Mouse (Mus musculus): ENCODE results near the gene Stx8.

Gene Stx8

DNA sequence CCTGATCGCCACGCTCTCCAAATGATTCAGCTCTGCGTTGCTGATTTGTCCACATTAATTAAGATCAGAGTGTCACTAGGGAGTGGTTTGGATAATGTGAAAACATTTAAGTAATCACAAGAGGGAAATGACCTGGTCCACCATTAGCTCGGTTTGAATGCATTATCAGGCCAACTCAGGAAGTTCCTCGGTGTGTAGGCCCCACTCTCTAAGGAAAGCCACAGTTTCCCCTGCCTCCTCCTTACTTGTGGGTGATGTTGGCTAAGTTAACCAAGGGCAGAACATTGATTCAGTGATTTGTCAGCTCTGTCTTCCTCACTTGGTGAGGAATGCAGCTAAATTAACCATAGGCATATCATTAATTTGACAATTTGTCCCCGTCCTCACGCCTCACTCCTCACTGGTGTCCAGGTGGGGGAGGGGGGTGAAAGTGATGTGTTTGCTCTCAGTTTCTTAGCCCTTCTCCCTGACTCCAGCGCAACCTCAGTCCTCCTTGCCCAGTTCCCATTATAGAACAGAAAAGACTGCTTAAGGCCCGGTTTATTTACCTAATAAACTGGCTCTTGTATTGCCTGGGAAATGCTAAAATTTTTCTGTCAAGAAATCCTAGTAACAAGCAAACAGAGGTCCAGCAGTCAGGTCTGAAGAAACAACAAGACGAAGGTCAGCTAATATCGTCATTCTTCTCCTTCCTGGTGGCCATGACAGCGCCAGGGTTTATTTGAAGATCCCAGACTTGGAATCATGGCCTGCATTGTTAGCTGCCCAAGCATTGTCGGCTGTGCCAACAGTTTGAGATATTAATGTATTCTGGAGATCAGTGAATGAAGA is 178.5 kb downstream of the Stx8 start:
- no peak for DNase-seq (ENCODE audit: low spot score in 2 of 2)

DNA sequence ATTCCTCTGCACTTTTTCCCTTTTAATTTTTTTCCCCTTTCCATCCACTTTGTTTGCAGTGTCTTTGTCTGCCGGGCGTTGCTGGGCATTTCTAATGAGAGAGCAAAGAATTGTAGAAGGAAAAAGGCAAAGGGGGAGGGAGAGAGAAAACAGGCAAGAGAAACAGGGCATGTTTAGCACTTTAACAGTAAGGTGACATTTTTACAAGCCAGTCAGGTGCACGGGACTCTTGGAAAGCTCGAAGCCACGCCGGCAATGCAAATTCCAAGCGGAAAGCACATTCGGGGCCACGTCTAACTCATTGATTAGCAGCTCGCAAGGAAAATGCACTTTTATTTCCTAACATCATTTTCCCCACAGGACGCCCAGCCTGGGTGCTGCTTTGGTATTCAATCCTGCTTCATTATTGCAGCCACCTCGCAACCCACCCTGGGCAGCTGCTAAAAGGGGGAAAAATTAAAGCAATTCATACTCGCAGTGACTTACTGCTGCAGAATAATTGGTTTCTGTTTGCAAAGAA is 179.1 kb downstream of the Stx8 start:
- DNase-seq (ENCODE audit: low spot score in 2 of 2) = no peak

DNA sequence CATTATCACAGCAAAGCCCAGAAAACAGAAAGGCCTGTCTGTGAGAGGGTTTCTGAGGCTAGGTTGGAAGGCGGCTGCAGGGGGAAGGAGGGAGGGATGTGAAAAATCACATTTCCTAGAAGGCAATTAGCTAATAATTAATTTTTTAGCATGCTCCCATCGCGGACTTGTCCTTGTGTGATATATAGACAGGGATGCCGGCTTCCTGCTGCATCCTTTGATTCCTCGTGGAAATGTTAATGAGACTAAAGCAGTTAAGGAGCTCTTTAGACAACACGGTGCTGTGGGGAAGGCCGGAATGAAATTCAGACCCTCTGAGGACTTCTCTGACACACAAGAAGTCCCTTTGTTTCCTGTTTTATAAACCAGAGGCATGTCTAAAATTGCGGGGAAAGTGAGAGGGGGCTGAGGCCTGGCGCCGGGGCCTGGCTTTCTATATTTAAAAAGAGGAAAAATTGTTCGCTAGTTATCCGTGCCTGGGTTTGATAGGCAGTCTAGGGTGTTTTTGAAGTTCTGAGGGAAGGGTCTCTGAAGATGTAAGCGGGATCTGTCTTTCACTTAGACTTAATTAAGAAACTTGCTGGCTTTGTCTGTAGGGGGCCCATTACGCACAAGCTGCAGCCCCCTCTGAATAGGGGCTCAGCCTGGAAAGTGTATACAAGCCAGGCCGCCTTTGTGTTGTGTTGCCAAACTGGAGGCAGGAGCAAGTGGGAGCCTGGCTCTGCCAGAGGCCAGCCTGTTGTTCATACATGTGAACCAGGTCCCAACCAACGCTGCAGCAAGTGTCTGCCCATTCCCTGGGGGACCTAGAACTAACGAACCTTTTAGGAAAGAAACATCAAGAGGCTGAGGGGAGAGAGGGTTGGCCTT is 179.8 kb downstream of the Stx8 start:
- no peak for DNase-seq (ENCODE audit: low spot score in 2 of 2)

DNA sequence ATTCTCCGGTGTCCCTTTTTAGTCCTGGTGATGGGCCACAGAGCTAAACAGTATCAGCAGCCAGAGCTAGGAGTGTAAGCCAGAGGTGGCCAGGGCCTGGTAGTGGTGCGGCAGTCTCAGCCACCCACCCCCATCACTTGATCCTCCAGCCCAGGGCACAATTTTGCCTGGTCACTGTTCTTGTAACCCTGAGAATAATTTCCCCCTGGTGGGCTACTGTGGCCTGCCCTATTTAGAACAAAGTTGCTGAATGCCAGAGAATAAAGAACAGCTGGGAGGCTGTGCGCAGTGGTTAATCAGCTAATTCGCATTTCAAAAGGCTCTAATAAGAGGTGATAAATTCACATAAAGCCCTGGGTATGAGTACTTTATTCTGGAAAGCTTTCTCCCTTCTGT is 180.5 kb downstream of the Stx8 start:
- DNase-seq (ENCODE audit: low spot score in 2 of 2) = no peak

DNA sequence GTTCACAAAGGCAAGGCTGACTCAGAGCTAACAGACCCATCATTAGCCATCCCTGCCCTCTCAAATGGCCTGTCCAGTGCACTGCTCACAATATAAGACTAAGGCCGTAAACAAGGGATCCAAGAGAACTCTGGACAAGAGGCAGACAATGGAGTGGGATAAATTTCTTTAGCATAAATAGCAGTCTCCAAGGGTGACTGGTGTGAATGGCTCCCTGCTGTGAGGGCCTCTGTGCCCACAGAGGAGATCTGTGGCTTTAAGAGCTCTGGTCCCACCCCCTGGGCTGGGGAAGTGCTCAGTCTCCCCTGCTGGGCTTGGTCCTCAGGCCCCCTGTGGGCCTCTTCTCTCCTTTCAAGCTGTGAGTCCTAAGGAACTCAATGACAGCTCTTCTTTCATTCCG is 184.9 kb downstream of the Stx8 start:
- DNase-seq (ENCODE audit: low spot score in 2 of 2) = no peak

DNA sequence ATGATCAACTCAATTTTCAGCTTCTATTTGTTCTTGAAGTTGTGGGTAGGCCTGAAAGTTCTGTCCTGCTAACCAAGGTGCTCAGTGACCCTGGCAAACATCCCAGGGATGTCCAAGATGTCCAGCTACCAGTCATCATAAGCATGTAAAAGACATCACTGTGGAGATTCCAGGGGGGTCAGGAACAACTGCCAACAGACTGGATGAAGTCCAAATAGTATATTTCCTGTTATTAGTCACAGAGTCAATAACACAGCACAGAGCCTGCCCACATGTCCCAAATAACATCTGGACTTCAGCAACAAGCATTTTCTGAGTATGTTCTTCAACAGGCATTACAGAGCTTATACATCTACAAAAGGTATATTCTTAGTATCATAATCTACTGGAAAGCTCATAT is 189.8 kb downstream of the Stx8 start:
- no peak for DNase-seq (ENCODE audit: low spot score in 2 of 2)

DNA sequence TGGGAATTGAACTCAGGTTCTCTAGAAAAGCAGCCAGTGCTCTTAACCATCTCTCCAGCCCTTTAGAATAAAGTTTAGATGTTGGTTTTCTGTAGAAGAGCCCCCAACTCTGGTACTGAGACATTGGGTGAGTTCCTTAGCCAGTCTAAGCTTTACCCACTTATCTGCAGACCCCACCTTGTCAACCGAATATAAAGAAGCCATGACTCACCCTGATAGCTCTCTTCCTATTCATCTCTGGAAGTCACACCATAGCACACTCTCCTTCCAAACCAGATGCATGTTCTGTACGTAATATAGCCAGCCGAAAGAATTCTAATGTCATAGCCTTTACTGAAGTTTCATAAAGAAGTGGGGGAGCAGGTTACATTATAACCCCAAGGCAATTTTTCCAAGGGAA is 192.2 kb downstream of the Stx8 start:
- no peak for DNase-seq (ENCODE audit: low spot score in 2 of 2)

DNA sequence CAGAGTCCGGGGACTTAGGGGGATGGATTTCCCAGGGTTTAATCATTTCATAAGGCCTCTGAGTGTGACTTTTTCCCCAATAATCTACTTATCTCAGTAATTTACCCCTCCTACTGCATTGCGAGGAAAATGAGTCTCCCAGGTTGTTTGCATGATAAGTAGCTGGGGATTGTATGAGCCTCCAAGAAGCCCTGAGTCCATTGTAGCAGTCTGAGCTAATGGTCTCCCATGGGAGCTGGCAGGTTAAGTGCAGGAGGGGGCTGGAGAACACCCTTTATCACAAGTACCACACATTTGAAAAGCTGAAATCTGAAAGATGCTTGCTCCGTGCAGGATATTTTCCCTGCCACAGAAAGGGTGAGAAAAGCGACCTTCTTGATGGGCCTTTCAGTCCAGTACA is 193.9 kb downstream of the Stx8 start:
- DNase-seq (ENCODE audit: low spot score in 2 of 2) = no peak

DNA sequence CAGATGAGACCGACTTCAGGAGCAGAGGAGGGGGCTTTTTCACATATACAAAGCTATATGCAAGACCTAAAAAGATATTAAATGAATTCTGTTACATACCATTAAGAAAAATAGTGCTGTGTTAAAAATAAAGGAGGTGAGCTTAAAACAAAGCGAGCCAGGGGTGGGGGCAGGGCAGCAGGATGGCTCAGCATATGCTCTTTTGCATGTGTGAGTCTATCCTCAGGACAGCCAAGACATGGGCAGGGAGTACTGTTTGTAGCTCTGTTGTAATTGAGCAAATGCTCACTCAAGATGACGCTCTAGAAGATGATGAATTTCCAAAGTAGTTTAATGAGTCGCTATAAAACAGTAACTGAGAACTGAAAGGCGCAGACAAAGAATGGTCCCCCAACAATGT is 198.4 kb downstream of the Stx8 start:
- DNase-seq (ENCODE audit: low spot score in 2 of 2) = no peak

DNA sequence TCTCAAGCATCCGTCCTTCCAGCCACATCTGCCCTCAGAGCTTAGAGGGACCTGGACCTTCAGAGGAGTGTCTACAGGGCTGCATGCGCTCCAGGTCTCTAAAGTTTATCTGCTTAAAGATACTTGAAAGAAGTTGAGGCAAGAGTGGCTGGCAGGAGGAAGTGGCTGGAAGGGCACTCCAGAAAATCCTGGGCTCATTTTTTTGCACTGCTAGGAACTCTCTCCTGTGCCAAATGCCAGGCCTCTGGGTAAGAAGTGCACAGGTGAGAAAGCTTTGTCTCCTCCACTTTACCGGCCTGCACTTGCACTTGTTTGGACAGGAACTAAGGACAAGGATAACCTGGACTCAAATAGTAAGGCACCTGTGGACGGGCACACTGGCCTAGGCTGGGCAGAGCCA is 202.4 kb downstream of the Stx8 start:
- no peak for DNase-seq (ENCODE audit: low spot score in 2 of 2)

DNA sequence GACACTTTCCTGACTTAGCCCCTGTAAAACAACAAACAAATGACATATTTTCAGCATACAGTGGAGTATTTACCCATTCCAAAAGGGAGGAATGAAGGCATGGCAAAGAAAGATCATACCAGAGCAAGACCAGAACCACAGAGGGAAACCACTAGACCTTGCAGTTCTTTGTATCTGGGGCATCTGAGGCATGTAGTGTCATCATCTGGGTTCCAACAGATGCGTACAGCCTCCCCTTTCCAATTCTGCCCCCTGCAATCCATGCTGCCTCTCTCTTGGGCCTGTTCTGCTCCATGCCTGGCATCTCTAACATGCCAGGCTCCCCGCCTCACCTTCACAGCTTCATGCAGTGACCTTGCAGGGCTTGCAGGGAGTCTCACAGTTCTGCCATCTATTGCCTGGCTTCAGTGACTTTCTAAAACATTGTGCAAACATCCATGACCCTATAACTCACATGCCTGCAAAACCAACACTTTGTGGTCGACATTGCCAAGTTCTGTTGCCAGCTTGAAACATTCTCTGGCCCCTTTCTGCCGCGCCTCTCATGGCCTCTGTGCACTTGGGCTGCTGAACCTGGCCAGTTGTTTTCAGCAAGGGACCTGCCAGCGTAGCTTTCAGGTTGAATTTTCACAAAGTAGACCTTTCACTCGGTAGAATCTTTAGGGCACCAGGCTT is 206.1 kb downstream of the Stx8 start:
- DNase-seq (ENCODE audit: low spot score in 2 of 2) = no peak

DNA sequence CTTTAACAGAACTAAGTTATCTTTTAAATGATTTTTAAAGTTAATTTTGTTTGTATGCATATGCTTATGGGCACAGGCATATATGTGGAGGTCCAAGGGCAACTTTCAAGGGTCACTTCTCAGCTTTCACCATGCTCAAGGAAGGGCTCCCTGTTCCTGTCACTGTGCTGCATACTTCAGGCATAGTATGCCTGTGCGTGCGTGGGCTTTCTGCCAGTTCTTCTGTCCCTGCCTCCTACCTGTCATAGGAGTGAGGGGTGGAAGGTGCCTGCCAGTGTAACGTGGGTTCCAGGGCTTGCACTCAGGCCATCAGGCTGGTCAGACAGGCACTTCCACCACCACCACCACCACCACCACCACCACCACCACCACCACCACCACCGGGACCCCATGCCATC is 206.7 kb downstream of the Stx8 start:
- DNase-seq (ENCODE audit: low spot score in 2 of 2) = no peak

DNA sequence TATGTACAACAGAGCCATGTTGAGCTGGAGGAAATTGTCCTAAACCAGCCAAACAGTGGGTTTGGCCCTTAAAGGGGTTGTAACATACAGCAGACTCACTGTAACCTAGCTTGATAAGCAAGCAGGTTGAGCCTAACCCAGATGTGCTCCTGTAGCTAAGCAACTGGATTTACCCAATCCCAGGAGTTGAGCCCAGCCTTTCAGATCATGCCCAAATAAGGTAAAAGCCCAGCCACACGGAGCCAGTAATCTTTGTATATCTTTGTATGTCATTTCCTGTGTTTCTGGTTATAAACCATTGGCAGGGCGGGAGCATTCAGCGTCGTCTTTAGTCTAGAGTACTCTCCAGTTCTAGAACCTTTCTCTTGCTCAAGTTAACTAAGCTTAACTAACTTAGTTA is 210.6 kb downstream of the Stx8 start:
- DNase-seq (ENCODE audit: low spot score in 2 of 2) = no peak

DNA sequence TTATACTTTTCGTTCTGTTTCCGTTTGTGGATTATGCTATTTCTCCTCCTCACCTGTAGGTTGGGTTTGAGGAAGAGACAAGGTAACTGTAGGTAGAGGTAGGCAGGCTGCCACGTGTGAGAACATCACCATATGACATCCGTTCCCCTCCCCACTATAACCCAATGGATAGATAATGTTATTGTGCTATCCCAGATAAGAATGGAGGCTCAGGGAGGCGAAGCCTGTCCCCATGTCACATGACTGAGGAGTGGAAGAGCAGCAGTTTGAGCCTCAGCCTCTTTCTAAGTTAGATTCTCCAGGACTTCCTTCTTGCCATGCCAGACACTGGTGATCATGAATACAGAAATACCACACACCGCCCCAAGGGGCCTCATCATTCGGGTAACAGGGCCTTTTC is 211.4 kb downstream of the Stx8 start:
- DNase-seq (ENCODE audit: low spot score in 2 of 2) = no peak

DNA sequence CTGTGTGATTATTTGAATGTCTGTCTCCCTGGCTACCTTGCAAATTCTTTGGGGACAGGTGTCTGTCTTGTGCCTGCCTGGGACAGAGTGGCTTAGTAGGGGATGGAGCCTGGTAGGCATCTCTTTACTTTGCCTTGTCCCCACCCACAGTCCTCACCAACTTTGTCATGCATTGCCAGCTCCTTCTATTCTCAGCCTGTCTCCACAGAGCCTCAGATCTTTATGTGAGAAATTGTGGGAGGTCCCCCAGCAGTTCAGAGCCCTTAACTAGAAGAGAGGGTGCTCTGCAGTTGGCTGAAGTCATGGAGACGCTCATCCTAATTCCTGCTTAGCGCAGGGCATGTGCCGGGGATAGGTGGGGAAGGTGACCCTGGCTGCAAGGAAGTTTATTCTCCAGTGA is 219.7 kb downstream of the Stx8 start:
- DNase-seq (ENCODE audit: low spot score in 2 of 2) = no peak

DNA sequence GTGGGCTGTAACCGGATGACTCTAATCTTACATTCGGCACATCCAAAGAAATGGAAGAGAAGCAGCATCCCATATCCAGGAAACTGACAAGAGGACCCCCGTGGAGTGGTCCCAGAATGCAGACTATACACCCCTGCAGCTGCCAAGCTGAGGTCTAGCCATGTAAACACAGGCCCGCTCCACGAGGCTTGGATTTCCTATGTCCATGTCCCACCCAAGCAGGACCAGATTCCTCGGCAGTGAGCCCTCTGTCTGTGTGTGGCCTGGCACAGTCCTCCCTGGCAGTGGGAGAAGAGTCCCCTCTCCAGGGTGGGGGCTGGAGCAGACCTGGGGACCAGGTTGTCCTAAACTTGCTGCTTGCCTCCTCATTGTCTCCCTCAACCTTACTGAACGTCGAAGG is 221.2 kb downstream of the Stx8 start:
- no peak for DNase-seq (ENCODE audit: low spot score in 2 of 2)

DNA sequence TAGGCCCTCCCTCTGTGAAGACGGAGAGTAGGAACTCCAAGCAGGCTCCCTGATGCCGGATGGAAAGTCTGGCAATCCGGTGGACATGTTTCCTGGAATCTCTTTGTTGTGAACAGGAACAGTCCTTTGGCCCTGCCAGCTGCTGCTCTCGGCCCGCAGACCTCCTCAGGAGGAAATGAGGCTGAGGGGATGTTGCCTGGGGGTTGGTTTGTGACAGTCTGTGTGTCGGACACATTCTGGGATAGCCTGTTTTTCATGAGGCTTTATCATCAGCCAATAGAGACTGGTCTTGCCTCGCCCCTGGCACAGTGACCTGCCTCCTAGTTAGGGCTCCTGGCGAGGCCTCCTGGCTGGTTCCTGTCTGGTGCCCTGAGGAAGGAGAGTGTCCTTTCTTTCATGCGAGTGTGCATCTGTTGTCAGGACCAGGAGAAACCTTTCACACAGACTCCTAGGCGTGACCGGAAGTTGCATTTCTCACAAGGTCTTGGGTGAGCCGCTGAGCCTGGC is 222.8 kb downstream of the Stx8 start:
- DNase-seq (ENCODE audit: low spot score in 2 of 2) = no peak

DNA sequence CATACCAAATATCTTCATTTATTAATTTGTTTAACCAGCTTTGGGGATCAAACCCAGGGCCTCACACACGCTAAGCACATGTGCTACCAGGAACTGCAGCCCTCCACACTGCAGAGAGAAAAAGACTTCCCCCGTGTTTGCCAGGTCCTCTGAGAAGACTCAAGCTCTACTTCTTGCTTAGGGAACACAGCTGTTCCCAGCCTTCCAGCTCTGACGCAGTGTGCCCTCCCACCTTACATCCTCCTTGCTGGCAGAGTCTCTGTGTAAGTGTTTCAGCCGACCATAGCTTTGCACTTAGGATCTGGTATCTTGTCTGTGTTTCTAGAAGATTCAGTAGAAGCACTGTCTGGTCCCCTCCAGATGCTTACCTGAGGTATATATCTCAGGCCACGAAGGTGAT is 224.9 kb downstream of the Stx8 start:
- no peak for DNase-seq (ENCODE audit: low spot score in 2 of 2)

DNA sequence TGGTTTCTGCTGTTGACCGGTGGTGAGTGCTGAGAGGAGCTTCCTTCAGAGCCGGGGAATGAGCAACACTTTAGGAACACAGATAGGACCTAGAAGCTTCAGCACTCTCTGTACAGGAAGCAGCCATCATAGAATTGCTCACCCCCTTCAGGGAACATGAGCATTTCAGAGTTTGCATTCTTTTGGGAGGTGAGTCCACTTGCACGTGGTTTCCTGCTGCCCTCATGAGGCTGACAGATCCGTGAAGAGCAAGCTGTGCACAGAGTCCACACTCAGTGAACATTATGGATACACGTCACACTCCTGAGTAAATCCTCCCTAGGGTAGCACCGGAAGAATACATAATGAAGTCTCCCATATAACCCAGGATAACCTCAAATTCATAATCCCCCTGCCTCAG is 229.2 kb downstream of the Stx8 start:
- no peak for DNase-seq (ENCODE audit: low spot score in 2 of 2)

DNA sequence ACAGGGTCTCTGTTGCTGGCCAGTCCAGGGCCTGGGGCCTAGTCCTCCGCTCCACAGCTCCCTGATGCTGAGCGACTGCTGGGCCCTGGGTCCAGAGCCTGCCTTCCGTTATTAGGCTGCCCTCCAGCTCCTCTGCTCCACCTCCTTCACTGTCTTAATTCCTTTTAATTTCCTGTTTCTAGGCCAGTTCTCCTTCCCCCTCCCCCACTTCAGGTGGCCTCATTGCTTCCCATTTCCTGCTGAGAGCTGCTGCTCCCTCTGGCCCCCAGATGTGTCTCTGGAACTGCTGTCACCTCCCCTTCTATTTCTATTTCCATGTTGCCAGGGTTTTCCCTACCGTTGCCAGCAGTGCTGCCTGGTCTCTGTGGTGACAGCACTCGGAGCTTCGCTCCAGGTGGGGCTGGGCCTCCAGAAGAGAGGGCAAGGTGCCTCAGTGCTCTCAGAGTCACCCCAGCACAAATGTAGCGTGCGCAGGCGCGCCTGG is 229.7 kb downstream of the Stx8 start:
- no peak for DNase-seq (ENCODE audit: low spot score in 2 of 2)

DNA sequence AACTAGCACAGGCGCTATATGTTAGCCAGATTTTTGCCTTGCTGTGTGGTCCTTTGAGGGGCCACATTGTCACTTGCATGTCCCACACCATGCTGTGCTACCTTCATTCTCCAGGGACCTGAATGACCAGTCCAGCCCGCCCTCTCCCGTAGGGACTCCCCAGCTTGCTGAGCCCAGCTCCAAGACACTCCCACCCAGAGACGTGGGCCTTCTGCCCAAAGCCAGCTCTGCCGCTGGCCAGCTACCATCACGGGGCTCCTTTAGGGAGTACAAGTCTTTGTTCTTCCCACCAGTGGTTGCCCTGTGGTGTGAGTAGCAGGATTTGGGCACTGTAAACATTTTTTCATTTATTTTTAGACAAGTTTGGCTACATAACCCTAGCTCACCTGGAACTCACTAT is 230.6 kb downstream of the Stx8 start:
- no peak for DNase-seq (ENCODE audit: low spot score in 2 of 2)

DNA sequence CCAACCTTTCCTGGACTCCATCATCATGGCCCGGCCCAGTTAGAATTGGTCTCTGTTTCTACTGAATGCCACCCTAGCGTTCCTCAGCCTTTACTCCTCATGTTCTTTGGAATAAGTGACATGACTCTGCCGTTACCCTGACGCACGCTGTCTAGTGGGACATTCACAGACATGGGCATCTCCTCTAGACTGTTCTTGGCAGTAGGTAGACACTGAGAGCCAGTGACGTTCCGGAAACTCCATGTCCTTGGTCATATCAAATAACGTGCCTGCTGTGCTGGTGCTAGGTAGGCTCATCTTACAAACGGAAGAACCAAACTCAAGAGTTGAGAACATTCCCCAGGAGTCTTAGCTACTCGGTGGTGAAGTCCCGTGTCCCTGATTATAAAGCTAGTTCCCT is 231.5 kb downstream of the Stx8 start:
- no peak for DNase-seq (ENCODE audit: low spot score in 2 of 2)

All from cerebellum, postnatal 4 days (tissue).